Mouse (Mus musculus): ENCODE results near the gene Sorl1. TPM values are rescaled to one million over a fixed set of nuclear protein-coding genes. Genes with fewer than 3 reads are reported as not detected.

Gene Sorl1
- total RNA-seq, 2 experiments from 2014 or later: 196 to 197 TPM

GRCm38 (mm10) chr9:42054339-42055272 is 69.5 kb downstream of the Sorl1 start:
- peak; percentile 77 to 87 for DNase-seq (ENCODE audit: low spot score in 2 of 2)
- TF ChIP-seq CTCF (conservative IDR thresholded peaks at IDR 0.05): peak; percentile 60
- Histone ChIP-seq H3K27ac (peak overlapping the region; percentile 91), H3K4me3 (no peak overlapping the region)

- Histone ChIP-seq H3K4me3 (no peak overlapping the region), H3K27ac (peak overlapping the region; percentile 91)
- peak in 1 of 2 experiments; percentile 71 for DNase-seq (ENCODE audit: low spot score in 2 of 2)
- TF ChIP-seq CTCF (conservative IDR thresholded peaks at IDR 0.05): no peak
Measured at GRCm38 (mm10) chr9:42053591-42054190, 70.4 kb downstream of the Sorl1 start.

GRCm38 (mm10) chr9:42052713-42053356 is 71.3 kb downstream of the Sorl1 start:
- TF ChIP-seq CTCF (conservative IDR thresholded peaks at IDR 0.05): no peak
- DNase-seq (ENCODE audit: low spot score in 2 of 2): no peak
- Histone ChIP-seq H3K4me3 (no peak overlapping the region), H3K27ac (peak overlapping the region; percentile 91)

- Histone ChIP-seq H3K27ac (peak overlapping the region; percentile 15; the same call in 1 of the 2 replicates), H3K4me3 (no peak overlapping the region)
- TF ChIP-seq CTCF (conservative IDR thresholded peaks at IDR 0.05): no peak
- no peak for DNase-seq (ENCODE audit: low spot score in 2 of 2)
Measured at GRCm38 (mm10) chr9:42048542-42048941, 75.6 kb downstream of the Sorl1 start.

- DNase-seq (ENCODE audit: low spot score in 2 of 2): no peak
Measured at GRCm38 (mm10) chr9:42047786-42048185, 76.3 kb downstream of the Sorl1 start.

GRCm38 (mm10) chr9:42046248-42046647 is 77.8 kb downstream of the Sorl1 start:
- Histone ChIP-seq H3K4me3 (no peak overlapping the region), H3K27ac (no peak overlapping the region)
- no peak for DNase-seq (ENCODE audit: low spot score in 2 of 2)
- no peak for TF ChIP-seq CTCF (conservative IDR thresholded peaks at IDR 0.05)

More at GRCm38 (mm10) chr9:42047786-42048185, 76.3 kb downstream of the Sorl1 start:
- H3K27ac ChIP-seq: peak overlapping the region; percentile 15; the same call in 1 of the 2 replicates
- no peak overlapping the region for H3K4me3 ChIP-seq
- no peak for TF ChIP-seq CTCF (conservative IDR thresholded peaks at IDR 0.05)

- Histone ChIP-seq H3K4me3 (no peak overlapping the region), H3K27ac (no peak overlapping the region)
- TF ChIP-seq CTCF (conservative IDR thresholded peaks at IDR 0.05): no peak
- no peak for DNase-seq (ENCODE audit: low spot score in 2 of 2)
Measured at GRCm38 (mm10) chr9:42044651-42045050, 79.4 kb downstream of the Sorl1 start.

GRCm38 (mm10) chr9:42043934-42044333 is 80.2 kb downstream of the Sorl1 start:
- no peak for DNase-seq (ENCODE audit: low spot score in 2 of 2)
- Histone ChIP-seq H3K27ac (no peak overlapping the region), H3K4me3 (no peak overlapping the region)
- TF ChIP-seq CTCF (conservative IDR thresholded peaks at IDR 0.05): no peak

GRCm38 (mm10) chr9:42039000-42039992 is 84.8 kb downstream of the Sorl1 start:
- no peak for TF ChIP-seq CTCF (conservative IDR thresholded peaks at IDR 0.05)
- DNase-seq (ENCODE audit: low spot score in 2 of 2): no peak
- Histone ChIP-seq H3K27ac (peak overlapping the region; percentile 14; the same call in 1 of the 2 replicates), H3K4me3 (no peak overlapping the region)

- no peak for DNase-seq (ENCODE audit: low spot score in 2 of 2)
- H3K27ac ChIP-seq: no peak overlapping the region
- TF ChIP-seq CTCF (conservative IDR thresholded peaks at IDR 0.05): no peak
- no peak overlapping the region for H3K4me3 ChIP-seq
Measured at GRCm38 (mm10) chr9:42036885-42037284, 87.2 kb downstream of the Sorl1 start.

GRCm38 (mm10) chr9:42035995-42036394 is 88.1 kb downstream of the Sorl1 start:
- Histone ChIP-seq H3K27ac (no peak overlapping the region), H3K4me3 (no peak overlapping the region)
- DNase-seq (ENCODE audit: low spot score in 2 of 2): no peak
- no peak for TF ChIP-seq CTCF (conservative IDR thresholded peaks at IDR 0.05)

Measured in layer of hippocampus, adult 2 months (tissue).